Mouse (Mus musculus): ENCODE data around the gene Qrfp.
A peak's percentile ranks its signal among the peaks of the same experiment; 100 is the strongest.

Qrfp gene

GRCm38 (mm10) chr2:31810444-31810843 lies at the start of gene Qrfp:
TSS of gene Qrfp (minus strand) at chr2:31810580.
- DNase-seq (ENCODE audit: low spot score in 2 of 2): no peak

GRCm38 (mm10) chr2:31858500-31858899 lies 48.1 kb upstream of the Qrfp start:
- no peak for DNase-seq (ENCODE audit: low spot score in 2 of 2)

DNA sequence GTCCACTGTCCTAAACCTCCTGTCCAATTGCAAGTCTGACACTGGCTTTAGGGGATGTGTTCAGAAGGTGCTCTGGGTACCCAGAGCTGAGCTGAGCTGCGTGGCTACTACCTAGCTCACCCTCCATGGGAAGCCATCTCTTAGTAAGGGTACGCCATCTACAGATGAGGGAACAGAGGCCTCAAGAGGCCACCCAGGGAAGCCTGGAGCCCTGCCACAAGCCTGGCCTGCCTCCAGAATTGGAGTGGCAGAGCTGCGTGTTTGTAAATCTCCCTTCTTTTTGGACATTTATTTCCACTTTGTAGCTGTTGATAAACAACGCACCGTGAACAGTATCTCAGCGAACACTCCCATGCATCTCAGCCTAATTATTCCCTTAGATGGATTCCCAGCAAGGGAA lies 46.8 kb upstream of the Qrfp start:
- DNase-seq (ENCODE audit: low spot score in 2 of 2): no peak

- no peak for DNase-seq (ENCODE audit: low spot score in 2 of 2)
Measured at GRCm38 (mm10) chr2:31855991-31856390, 45.6 kb upstream of the Qrfp start.

- DNase-seq (ENCODE audit: low spot score in 2 of 2): no peak
Measured at GRCm38 (mm10) chr2:31850141-31850540, 39.8 kb upstream of the Qrfp start.

DNA sequence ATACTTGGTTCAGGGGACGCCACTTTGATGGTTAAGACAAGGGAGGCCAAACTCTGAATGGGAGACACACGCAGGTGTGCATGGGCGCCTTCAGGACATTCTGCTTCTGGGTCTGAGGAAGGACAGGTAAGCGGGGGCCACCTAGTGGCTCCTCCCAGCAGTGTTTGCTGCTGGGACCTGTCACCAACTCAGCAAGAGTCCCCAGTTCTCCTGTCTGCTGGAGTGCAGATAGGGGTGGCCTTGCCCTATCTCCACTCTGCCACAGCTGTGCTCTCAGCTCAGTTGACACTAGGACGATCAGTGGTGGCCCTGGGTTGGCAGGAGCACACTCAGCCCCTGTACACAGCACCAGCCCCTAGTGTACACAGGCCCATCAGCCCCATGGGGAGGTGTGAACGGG lies 37.5 kb upstream of the Qrfp start:
- peak in 1 of 2 experiments; percentile 23 for DNase-seq (ENCODE audit: low spot score in 2 of 2)

DNA sequence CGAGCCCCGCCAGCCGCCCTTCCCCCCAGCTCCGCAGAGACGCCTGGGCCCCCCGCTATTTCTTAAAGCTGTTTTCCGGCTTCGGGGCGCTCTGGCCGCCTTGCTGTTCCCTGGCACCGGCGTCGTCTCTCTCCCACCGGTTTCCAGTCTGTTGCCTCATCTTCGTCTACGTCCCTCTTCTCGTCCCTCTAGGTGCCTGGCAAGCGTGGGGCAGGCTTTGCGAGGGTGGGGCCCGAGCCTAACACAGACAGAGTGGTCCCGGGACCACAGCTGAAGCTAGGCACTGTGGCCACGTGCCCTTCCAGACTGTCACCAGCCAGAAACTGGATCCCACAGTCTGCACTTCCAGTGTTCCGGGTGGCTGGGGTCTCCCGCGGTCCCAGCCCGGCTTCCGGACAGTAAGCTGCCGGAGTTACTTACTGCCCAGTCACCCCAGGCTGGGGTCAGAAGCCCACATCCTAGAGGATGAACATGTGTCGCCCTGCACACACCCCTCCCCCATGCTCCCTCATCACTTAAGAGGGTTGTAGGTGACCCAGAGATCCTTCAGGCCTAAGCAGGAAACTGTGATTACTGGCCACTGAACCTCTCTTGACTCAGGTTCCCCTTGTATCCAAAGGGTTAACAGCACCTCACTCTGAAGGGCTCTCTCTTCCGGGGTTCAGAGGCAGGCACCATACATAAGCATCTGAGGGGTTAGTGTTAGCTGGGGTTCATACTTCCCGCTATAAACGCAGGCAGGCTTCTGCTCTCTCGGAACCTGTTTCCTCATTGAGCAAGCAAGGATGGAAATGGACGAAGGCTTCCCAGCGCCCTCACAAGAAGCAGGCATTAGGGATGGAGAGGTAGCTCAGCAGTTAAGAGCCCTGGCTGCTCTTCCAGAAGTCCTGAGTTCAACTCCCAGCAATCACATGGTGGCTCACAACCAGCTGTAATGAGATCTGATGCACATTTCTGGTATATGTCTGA lies 36.6 kb upstream of the Qrfp start:
- no peak for DNase-seq (ENCODE audit: low spot score in 2 of 2)

DNA sequence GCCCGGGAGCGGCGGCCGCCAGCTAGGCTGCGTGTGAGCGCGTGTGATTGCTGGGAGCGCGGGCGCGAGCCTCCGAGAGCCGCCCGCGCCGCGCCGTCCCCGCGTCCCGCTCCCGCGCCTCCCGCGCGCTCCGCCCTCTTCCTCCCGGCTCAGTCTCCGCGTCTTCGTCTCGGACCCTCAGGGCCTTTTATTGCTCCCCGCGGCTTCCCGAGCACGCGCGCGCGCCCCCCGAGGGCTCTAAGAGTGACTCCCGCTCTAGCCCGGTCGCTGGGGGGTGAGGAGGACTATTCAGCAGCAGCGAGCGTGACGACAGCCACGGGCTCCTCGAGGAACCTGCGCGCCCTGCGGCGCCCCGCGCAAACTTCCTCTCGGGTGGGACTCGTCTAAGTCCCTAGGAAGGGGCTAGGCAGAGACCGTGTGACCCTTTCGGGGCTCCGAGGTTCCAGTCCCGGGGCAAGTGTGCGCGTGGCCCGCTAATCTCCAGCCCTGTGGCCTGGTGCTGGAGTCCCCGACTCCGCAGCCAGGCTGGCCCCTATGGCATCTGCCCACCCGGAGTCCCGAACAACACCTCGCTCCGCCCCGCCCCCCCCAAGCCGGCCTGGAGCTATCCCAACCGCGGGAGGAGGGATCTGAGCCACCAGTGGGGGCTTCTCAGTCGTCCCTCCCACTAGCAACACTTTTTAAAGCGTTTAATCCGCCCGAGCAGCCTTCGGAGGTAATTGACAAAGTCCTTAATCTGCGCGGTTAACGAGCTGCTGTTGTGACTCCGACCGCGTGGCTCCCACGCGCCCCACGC lies 35.7 kb upstream of the Qrfp start, which contains the start of gene Fibcd1:
Gene Fibcd1 (minus strand): TSS at position 110 of the 796 bp plus-strand sequence.
- DNase-seq (ENCODE audit: low spot score in 2 of 2): peak in 1 of 2 experiments; percentile 32

DNA sequence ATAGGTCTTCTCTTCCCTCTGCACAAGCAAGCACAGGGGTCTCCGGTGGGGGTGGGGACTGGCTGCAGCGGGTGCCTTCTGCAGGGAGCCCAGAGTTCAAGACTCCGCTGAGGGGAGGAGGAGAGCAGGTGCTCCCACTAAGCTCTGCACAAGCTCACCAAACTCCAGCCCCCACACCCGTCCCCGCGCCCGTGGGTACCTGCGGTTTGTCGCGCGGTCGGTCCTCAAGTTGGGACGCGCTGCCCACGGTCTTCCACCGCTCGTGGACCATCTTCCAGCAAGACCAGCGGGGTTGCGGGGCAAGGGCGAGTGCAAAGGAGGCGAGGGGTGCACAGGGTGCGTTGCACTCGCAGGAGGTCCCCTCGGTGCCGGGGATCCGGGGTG lies 35.1 kb upstream of the Qrfp start:
- DNase-seq (ENCODE audit: low spot score in 2 of 2): no peak

DNA sequence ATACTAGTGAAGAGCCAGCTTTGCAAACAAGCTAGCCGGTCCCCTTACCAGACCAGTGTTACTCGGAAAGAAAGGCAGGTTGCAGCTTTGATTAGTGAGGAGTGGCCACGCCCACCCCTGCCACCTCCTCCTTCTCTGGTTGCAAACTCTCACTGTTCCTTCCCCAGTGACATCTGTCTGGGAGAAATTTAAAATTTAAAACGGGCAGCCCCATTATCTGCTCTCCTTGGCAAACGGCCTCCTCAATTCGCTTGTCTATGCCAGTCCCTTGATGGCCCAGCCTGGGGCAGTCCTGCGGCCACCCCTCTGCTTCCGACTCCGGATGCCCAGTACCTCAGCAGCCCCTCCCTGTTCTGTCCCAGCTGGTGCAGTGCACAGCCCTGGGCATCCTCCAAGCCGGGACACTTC lies 34.4 kb upstream of the Qrfp start:
- DNase-seq (ENCODE audit: low spot score in 2 of 2): no peak

DNA sequence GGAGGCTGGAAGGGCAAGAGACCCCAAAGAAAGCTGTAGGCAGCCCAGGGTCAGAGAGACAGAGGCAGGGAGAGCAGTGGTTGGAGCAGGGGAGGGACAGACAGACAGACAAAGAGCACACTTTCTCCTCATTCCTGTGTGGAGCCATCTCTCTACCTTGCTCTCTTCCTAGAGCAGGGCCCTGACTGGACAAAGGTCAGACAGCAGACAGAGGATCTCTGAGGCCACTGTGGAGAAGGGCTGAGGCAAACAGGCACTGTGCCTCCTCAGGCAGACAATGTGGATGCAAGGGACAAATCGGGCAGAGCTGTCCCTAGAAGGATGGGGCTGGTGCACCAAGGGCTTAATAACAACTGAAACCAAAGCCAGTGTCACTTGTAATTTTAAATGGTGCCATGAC lies 28.5 kb upstream of the Qrfp start:
- DNase-seq (ENCODE audit: low spot score in 2 of 2): no peak

GRCm38 (mm10) chr2:31836985-31837384 lies 26.6 kb upstream of the Qrfp start:
- no peak for DNase-seq (ENCODE audit: low spot score in 2 of 2)

GRCm38 (mm10) chr2:31836091-31836490 lies 25.7 kb upstream of the Qrfp start:
- DNase-seq (ENCODE audit: low spot score in 2 of 2): no peak

- no peak for DNase-seq (ENCODE audit: low spot score in 2 of 2)
Measured at GRCm38 (mm10) chr2:31828311-31828825, 18.0 kb upstream of the Qrfp start.

DNA sequence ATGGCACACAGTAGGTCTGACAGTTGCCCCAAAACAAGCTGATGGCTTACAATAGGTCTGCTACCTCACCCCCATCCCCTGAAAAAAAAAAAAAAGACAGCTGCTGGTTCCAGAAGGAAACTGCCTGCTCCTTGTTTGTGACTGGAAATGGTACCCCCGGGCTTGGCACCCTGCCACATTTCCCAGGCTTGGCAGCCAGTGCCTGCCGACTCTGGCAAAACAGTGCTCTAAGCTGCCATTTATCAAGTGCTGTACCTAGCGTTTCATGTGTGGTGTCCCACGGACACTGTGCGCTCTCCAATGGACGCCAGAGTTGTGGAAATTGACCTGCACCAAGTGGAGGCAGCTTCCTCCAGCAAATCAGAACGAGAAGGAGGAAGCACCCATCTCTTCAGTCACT lies 17.5 kb upstream of the Qrfp start:
- peak; percentile 59 to 68 for DNase-seq (ENCODE audit: low spot score in 2 of 2)

- no peak for DNase-seq (ENCODE audit: low spot score in 2 of 2)
Measured at GRCm38 (mm10) chr2:31826094-31827085, 16.0 kb upstream of the Qrfp start.

GRCm38 (mm10) chr2:31825469-31825911 lies 15.1 kb upstream of the Qrfp start:
- DNase-seq (ENCODE audit: low spot score in 2 of 2): no peak

- no peak for DNase-seq (ENCODE audit: low spot score in 2 of 2)
Measured at GRCm38 (mm10) chr2:31823933-31824730, 13.8 kb upstream of the Qrfp start.

DNA sequence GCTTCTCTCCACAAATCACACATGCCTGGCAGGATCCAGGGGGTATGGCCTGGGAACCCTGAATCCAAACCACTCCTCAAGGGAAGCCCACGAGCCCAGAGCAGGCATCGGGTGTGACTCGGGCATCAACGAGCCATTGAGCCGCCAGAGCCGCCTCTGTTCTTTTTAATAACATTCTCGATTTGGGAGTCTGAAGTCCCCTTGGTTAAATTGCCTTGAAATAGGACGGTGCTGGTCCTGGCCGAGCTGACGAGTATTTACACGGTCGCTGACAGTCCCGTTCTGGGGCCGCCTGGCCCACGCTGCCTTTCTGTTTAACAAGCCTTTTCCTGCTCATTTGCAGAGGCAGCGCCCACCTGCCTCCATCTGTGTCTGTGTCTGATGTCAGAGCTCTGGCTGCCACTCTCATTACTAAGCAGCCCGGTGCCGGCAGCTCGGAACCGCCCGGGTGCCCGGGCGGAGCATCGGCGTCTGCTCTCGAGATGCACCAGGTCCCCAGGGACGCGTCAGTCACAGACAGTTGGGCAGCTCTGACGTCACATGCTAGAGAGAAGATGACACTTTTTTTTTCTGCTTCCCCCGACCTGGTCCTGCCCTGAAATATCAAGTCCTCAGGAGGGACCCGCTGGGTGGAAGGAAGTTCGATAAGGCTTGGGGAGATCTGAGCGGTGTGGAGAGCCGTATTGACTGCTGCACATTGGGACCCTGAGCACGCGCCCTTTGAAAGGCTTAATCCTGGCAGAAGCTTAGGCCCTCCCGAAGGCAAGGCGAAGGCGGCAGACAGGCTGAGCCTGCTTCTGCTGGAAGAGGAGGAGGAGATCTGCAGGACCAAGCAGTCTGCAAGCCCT lies 12.4 kb upstream of the Qrfp start:
- DNase-seq (ENCODE audit: low spot score in 2 of 2): peak; percentile 79 to 84
